Mouse (Mus musculus) liver, postnatal 0 days (tissue): ENCODE measurements around the gene Cnbd2.

Source experiments
- CTCF ChIP-seq: sonication (generic); IDR thresholded peaks from 2 replicates; pipeline ENCODE4 v1.5.1; 2016; ENCODE audit warnings: antibody characterized with exemption, low read depth
- EP300 ChIP-seq: IDR thresholded peaks from 2 replicates; pipeline ENCODE4 v1.6.1; 2016; ENCODE audit warnings: antibody characterized with exemption, low read depth, mild to moderate bottlenecking

GRCm38 (mm10) chr2:156370896-156371295 lies 58.8 kb downstream of the Cnbd2 start:
- TF ChIP-seq CTCF, result no peak
- TF ChIP-seq EP300, result no peak
